Mouse (Mus musculus) hindbrain, embryonic 10.5 days (tissue): Measurements from ENCODE around the gene Mfng. TPM values are rescaled to one million over a fixed set of nuclear protein-coding genes. Genes with fewer than 3 reads are reported as not detected.
A peak's percentile ranks its signal among the peaks of the same experiment; 100 is the strongest.

Source experiments
- DNase-seq: peaks from one replicate; pipeline ENCODE4 v3.0.0-alpha.2; 2017; ENCODE audit warnings: low spot score
- H3K27ac ChIP-seq: fragments of 300-500 bp; sonication (generic); 2 replicates; pipeline ENCODE4 v1.5.1; 2016; ENCODE audit warnings: mild to moderate bottlenecking, moderate library complexity
- H3K27me3 ChIP-seq: fragments of 300-500 bp; sonication (generic); 2 replicates; pipeline ENCODE4 v1.6.1; 2016; ENCODE audit warnings: mild to moderate bottlenecking; ENCODE audit not compliant: poor library complexity, insufficient read depth, severe bottlenecking
- H3K36me3 ChIP-seq: fragments of 300-500 bp; sonication (generic); 2 replicates; pipeline ENCODE4 v1.6.1; 2016; ENCODE audit warnings: mild to moderate bottlenecking, moderate library complexity
- H3K4me1 ChIP-seq: fragments of 300-500 bp; sonication (generic); replicated peaks from 2 replicates; pipeline ENCODE4 v1.6.1; 2016; ENCODE audit warnings: mild to moderate bottlenecking
- H3K4me3 ChIP-seq: fragments of 300-500 bp; sonication (generic); 2 replicates; pipeline ENCODE4 v1.5.1; 2016; ENCODE audit warnings: mild to moderate bottlenecking, moderate library complexity
- H3K9me3 ChIP-seq: fragments of 300-500 bp; sonication (generic); 2 replicates; pipeline ENCODE4 v1.6.1; 2016; ENCODE audit warnings: mild to moderate bottlenecking, moderate library complexity
- WGBS: fragments of 180-500 bp; shearing (Covaris S2); methylation state at CpG from one replicate; pipeline ENCODE4 v1.1.7; 2016; 5-methylcytosine and 5-hydroxymethylcytosine counted together
- polyA plus RNA-seq: library from polyadenylated mRNA; unstranded; fragments of >200 nt; fragmentation: Nextera tagmentation; extraction: Ambion mirVana; gene quantifications from 2 replicates; pipeline ENCODE4 v1.2.1, GENCODE M21; 2016

The Mfng gene
- polyA plus RNA-seq, 1 experiment from 2014 or later = 71.6 TPM

- no peaks in the 10 kb centered on the region for H3K27me3 ChIP-seq
- DNase-seq = peak; percentile 84
- H3K9me3 ChIP-seq = no peaks in the 10 kb centered on the region
- no peak overlapping the region for H3K27ac ChIP-seq
- no peak overlapping the region for H3K4me3 ChIP-seq
- WGBS = 4% methylated on average over 5 of the region's 5 CpGs
- no peaks in the 10 kb centered on the region; the same call in 1 of the 2 replicates for H3K36me3 ChIP-seq
- peaks cover 15% of the 10 kb centered on the region; the same call in 1 of the 2 replicates for H3K4me1 ChIP-seq
These were observed 29.1 kb downstream of the Mfng start for GRCm38 (mm10) chr15:78744206-78744605.

GRCm38 (mm10) chr15:78742831-78743230 is 30.4 kb downstream of the Mfng start:
- Histone ChIP-seq H3K4me3 (no peak overlapping the region), H3K27ac (no peak overlapping the region), H3K36me3 (no peaks in the 10 kb centered on the region), H3K27me3 (no peaks in the 10 kb centered on the region), H3K4me1 (peaks cover 15% of the 10 kb centered on the region; the same call in 1 of the 2 replicates), H3K9me3 (no peaks in the 10 kb centered on the region)
- no peak for DNase-seq
- WGBS = 92% methylated on average over 7 of the region's 10 CpGs

- 74% methylated on average over 12 of the region's 12 CpGs for WGBS
These were observed 32.6 kb downstream of the Mfng start for GRCm38 (mm10) chr15:78740662-78741061.

GRCm38 (mm10) chr15:78737146-78737545 is 36.1 kb downstream of the Mfng start:
- 73% methylated on average over 6 of the region's 6 CpGs for WGBS
- peaks cover 15% of the 10 kb centered on the region; the same call in 1 of the 2 replicates for H3K27me3 ChIP-seq
- H3K27ac ChIP-seq = peak overlapping the region; percentile 76; the same call in 1 of the 2 replicates
- H3K36me3 ChIP-seq = no peaks in the 10 kb centered on the region
- no peak overlapping the region for H3K4me3 ChIP-seq
- no peak for DNase-seq
- H3K4me1 ChIP-seq = peaks cover 30% of the 10 kb centered on the region
- H3K9me3 ChIP-seq = no peaks in the 10 kb centered on the region

More at GRCm38 (mm10) chr15:78740662-78741061, 32.6 kb downstream of the Mfng start:
- peaks cover 34% of the 10 kb centered on the region for H3K4me1 ChIP-seq
- no peaks in the 10 kb centered on the region for H3K9me3 ChIP-seq
- no peak for DNase-seq
- H3K36me3 ChIP-seq = no peaks in the 10 kb centered on the region
- no peak overlapping the region for H3K4me3 ChIP-seq
- no peak overlapping the region for H3K27ac ChIP-seq
- H3K27me3 ChIP-seq = peaks cover 10% of the 10 kb centered on the region; the same call in 1 of the 2 replicates

GRCm38 (mm10) chr15:78736681-78737100 is 36.6 kb downstream of the Mfng start:
- Histone ChIP-seq H3K9me3 (no peaks in the 10 kb centered on the region), H3K27me3 (peaks cover 15% of the 10 kb centered on the region; the same call in 1 of the 2 replicates), H3K4me3 (no peak overlapping the region), H3K4me1 (peaks cover 30% of the 10 kb centered on the region), H3K27ac (peak overlapping the region; percentile 76), H3K36me3 (no peaks in the 10 kb centered on the region)
- DNase-seq = no peak
- WGBS = 66% methylated on average over 7 of the region's 7 CpGs

GRCm38 (mm10) chr15:78736181-78736579 is 37.1 kb downstream of the Mfng start:
- 65% methylated on average over 3 of the region's 3 CpGs for WGBS
- H3K27ac ChIP-seq = peak overlapping the region; percentile 76
- H3K36me3 ChIP-seq = no peaks in the 10 kb centered on the region
- H3K4me1 ChIP-seq = peaks cover 30% of the 10 kb centered on the region
- peaks cover 15% of the 10 kb centered on the region; the same call in 1 of the 2 replicates for H3K27me3 ChIP-seq
- no peaks in the 10 kb centered on the region for H3K9me3 ChIP-seq
- no peak for DNase-seq
- H3K4me3 ChIP-seq = no peak overlapping the region

GRCm38 (mm10) chr15:78735431-78736180 is 37.7 kb downstream of the Mfng start:
- peak overlapping the region; percentile 76 for H3K27ac ChIP-seq
- peaks cover 15% of the 10 kb centered on the region; the same call in 1 of the 2 replicates for H3K27me3 ChIP-seq
- 49% methylated on average over 17 of the region's 17 CpGs for WGBS
- peaks cover 30% of the 10 kb centered on the region for H3K4me1 ChIP-seq
- no peaks in the 10 kb centered on the region for H3K9me3 ChIP-seq
- DNase-seq = no peak
- H3K36me3 ChIP-seq = no peaks in the 10 kb centered on the region
- H3K4me3 ChIP-seq = no peak overlapping the region

GRCm38 (mm10) chr15:78731830-78732229 is 41.4 kb downstream of the Mfng start:
- no peak for DNase-seq
- WGBS = 54% methylated on average over 4 of the region's 4 CpGs
- Histone ChIP-seq H3K27me3 (peaks cover 11% of the 10 kb centered on the region; the same call in 1 of the 2 replicates), H3K36me3 (no peaks in the 10 kb centered on the region), H3K4me3 (no peak overlapping the region), H3K27ac (no peak overlapping the region), H3K4me1 (peaks cover 23% of the 10 kb centered on the region), H3K9me3 (no peaks in the 10 kb centered on the region)

- Histone ChIP-seq H3K4me1 (peaks cover 10% of the 10 kb centered on the region), H3K27ac (no peak overlapping the region), H3K27me3 (0 out of 2 replicates have a peak, but pooled peaks cover 5% of the 10 kb centered on the region), H3K36me3 (no peaks in the 10 kb centered on the region), H3K9me3 (no peaks in the 10 kb centered on the region), H3K4me3 (no peak overlapping the region)
- 78% methylated on average over 12 of the region's 12 CpGs for WGBS
- DNase-seq = no peak
These were observed 42.8 kb downstream of the Mfng start for GRCm38 (mm10) chr15:78730315-78731049.

- Histone ChIP-seq H3K27me3 (peaks cover 4% of the 10 kb centered on the region; the same call in 1 of the 2 replicates), H3K9me3 (no peaks in the 10 kb centered on the region), H3K27ac (0 out of 2 replicates have a peak overlapping the region, but pooled peaks have one; percentile 36), H3K4me3 (no peak overlapping the region), H3K36me3 (no peaks in the 10 kb centered on the region), H3K4me1 (peaks cover 2% of the 10 kb centered on the region; the same call in 1 of the 2 replicates)
- 75% methylated on average over 7 of the region's 7 CpGs for WGBS
- DNase-seq = no peak
These were observed 46.6 kb downstream of the Mfng start for GRCm38 (mm10) chr15:78726697-78727096.

GRCm38 (mm10) chr15:78720532-78720931 is 52.7 kb downstream of the Mfng start:
- WGBS = 74% methylated on average over 7 of the region's 7 CpGs
- peaks cover 40% of the 10 kb centered on the region for H3K4me1 ChIP-seq
- no peak for DNase-seq
- no peak overlapping the region for H3K27ac ChIP-seq
- no peak overlapping the region for H3K4me3 ChIP-seq
- no peaks in the 10 kb centered on the region for H3K9me3 ChIP-seq
- H3K36me3 ChIP-seq = no peaks in the 10 kb centered on the region
- peaks cover 56% of the 10 kb centered on the region for H3K27me3 ChIP-seq

- Histone ChIP-seq H3K27me3 (peaks cover 60% of the 10 kb centered on the region), H3K4me1 (peaks cover 44% of the 10 kb centered on the region), H3K4me3 (0 out of 2 replicates have a peak overlapping the region, but pooled peaks have one; percentile 26), H3K9me3 (no peaks in the 10 kb centered on the region), H3K36me3 (no peaks in the 10 kb centered on the region), H3K27ac (no peak overlapping the region)
- WGBS = 3% methylated on average over 16 of the region's 16 CpGs
- peak; percentile 80 for DNase-seq
These were observed 53.2 kb downstream of the Mfng start for GRCm38 (mm10) chr15:78720094-78720493.
